Mouse (Mus musculus): Measurements from ENCODE around the gene Pdcd4.
"Not testable (repeated sequence)": the region's sequence is repeated elsewhere in the genome, so short reads cannot be mapped to it uniquely, and the experiment has no call there.

The Pdcd4 gene

DNA sequence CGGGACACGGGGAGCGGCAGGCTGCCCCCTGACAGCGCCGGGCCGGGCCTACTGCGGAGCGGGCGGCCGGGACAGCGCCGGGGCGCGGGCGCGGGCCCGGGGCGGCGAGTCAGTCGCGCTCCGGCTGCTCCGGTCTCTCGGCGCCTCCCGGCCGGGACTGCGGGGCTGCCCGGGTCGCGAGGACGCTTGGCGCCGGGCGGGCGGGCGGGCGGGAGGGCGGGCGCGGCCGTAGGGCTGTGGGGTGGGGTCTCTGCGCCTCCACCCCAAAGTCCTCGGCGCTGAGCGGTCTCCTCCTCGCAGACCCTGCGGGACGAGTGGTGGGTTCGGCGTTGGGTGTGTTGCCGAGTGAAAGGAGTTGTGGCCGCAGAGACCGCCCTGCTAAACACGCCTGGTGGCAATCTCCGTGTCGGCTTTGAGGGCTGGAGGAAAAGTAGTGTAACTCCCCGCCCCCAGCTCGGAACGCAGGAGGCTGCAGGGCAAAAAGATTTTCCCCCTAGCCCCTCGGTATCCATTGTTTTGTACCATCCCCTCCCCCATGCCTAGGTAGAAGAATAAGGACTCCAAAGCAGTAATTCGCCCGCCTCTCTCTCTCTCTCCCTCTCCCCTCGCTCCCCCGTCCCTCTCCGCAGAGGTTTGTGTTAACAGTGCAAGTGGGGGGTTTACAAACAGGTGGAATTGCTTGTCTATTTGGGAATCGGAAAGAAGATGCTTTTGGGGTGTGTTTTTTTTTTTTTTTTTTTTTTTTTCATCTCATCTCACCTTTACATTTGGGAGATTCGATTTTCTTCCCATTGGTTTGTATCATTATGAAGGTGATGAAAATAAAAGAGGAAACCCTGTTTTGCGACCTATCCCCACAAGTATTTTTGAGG, 53.4 kb downstream of the Pdcd4 start:
- peak; percentile 46 for DNase-seq (ENCODE audit: low read depth)

DNA sequence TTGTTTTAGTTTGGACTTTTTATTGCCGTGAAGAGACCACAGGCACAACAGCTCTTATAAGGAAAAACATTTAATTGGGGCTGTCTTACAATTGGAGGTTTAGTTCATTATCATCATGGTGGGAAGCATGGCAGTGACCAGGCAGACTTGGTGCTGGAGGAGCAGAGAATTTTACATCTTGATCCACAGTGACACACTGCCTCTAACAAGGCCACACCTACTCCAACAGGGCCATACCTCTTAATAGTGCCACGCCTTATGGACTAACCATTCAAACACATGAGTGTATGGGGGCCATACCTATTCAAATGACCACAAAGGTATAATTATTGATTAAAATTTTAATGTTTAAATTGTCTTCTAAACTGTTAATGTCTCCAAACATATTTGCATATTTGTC, 65.5 kb downstream of the Pdcd4 start:
- DNase-seq (ENCODE audit: low read depth): no peak

DNA sequence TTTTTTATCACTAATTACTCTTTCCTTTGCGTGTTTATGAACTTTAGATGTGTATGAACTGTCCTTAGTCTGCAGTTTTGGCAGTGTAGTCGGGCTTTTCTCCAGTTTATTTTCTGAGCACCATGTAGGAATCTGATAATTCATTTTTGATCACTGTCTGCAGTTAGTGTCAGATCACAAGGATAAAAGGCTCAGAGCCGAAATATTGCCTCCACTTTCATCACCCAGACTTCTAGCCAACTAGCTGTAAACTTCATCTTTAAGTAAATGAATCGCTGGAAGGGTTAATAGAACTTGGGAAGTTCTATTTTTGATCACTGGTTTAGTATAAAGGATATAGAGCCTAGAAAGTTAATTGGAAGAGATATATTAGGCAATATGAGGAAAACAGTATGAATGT, 70.5 kb downstream of the Pdcd4 start:
- DNase-seq (ENCODE audit: low read depth): no peak

DNA sequence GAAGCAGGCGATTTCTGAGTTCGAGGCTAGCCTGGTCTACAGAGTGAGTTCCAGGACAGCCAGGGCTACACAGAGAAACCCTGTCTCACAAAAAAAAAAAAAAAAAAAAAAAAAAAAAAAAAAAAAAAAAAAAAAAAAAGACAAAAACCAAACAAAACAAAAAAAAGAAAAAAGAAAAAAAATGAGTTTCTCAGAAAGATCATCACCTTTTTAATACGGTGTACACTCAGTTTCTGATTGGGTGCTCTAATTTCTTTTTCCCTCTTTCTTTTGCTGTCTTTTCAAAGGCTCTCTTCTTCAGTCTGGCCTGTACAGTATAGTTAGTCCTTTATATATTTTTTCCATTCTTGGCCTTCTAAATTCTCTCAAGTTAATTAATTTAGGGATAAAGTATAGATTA, 72.3 kb downstream of the Pdcd4 start:
- not testable (repeated sequence) for DNase-seq (ENCODE audit: low read depth)

DNA sequence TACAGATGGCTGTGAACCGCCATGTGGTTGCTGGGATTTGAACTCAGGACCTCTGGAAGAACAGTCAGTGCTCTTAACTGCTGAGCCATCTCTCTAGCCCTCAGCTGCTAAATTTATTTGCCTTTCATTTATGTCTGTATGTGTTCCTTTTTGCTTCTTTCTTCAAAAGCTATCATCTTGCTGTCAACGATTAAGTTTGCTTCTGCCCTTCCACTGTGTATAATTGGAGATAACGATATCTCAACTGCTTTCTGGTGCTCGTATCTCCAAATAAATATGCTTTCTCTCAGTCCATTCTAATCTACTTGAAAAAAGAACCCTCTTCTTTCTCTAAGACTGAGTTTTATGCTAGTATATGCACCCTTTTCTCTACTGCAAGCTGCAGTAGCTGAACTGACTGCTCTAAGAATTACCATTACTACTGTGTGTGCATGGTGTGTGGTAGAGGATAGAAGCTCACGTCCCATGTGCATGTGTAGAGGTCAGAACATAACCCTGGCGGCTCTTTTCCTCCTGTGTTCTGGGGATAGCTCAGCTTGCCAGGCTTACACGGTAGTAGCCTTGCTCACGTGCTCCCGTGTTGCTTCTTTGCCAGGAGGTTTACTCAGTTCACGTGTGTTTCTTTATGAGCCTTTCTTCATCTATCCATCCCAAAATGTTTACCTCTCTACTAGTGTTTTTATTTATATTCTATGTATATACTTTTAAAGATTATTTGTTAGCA, 73.0 kb downstream of the Pdcd4 start:
- no peak for DNase-seq (ENCODE audit: low read depth)

DNA sequence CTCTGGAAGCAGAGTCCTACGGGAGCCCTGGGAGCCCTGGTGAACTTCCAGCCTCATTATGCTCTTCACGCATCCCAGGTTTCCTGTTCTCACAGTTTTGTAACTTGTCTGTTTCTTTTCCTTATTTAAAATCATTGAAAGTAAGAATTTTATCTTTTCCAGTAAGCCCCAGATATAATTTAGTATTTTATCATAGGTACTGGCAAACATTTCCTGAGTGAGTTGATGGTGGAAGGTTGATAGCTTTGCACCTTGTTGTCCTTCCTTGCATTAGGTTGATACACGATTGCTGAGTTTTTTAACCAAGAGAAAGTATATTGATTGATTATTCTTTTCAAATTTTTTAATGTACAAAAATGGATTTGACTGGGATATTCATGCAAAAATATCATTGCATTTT, 77.2 kb downstream of the Pdcd4 start:
- no peak for DNase-seq (ENCODE audit: low read depth)

DNA sequence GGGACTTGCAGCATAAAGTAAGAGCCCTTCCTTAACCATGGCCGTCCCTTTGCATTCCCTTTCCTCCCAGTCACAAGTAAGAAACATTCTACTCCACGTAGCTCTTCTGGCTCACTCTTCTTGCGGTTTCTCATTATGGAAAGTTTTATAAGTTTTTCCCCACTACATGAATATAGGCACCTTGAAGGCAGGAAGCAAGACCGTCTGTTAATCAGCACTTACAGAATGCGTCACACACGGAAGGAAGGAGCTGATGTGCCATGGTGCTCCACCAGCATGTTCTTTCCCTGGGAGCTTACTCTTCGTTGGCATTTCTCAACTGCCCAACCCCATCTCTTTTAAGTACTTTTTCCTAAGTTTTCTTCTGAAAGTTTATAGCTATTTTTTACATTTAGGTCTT, 79.9 kb downstream of the Pdcd4 start:
- DNase-seq (ENCODE audit: low read depth): peak; percentile 93

DNA sequence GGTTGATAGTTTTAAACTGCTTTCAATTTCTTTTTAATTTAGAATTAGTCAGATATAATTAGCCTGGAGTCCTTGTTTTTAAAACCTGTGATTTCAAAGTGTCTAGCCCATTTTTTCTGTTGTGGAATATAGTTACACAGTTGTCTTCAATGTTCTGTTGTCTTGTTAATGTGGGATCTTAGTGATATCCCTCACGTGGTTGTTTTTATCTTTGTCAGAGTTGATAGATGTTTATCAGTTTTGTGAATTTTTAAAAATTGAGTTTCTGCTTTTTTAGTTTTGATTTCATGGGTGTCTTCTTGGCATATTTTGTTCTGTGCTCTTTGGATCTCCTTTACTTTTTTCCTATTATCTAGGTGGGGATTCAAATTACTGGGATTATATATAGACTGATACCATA, 81.6 kb downstream of the Pdcd4 start:
- no peak for DNase-seq (ENCODE audit: low read depth)

All from 416B (cell line).